ENCODE assay signal across 15 mouse cellular contexts in the genomic region with DNA sequence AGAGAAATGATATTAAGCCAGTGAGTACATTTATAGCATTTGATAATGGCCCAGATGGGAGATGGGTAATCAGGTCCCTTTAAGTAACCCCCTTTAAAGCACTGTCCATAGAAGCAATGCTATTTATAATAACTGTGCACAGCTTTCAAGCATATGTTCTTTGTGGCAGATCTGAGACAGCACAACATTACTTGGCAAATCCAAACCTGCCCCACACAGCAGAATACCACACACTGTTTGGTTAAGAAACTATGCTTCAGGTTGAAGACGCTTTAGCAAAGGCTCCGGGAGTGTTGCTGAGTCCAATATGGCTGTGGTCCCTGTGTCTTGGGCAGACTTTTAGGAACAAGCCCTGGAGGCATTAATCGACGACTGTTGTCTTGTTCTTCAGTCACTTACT.
DNase-seq lines count a peak whose midpoint lies in the region.
"Had no signal": no experiment of that assay in that cellular context is flagged by ENCODE, and none has a peak within 500 bp of the region (broad histone marks: within the 10 kb centered on the region; RNA-seq: fewer than 3 reads in every experiment).

No protein-coding gene starts in this region.

- intact Hi-C loops in left cerebral cortex, postnatal 25 days (cut with DNase I) = no loop called here
- intact Hi-C loops in left cerebral cortex, postnatal 10 days (cut with DNase I) = no loop called here

- DNase-seq in frontal cortex, adult 2 months (ENCODE audit: extremely low spot score in 1 of 2, low spot score in 1 of 2) = peak; percentile 45 to 52
- DNase-seq in frontal cortex, postnatal 10 days (ENCODE audit: low spot score in 2 of 2) = no peak
- peak; percentile 37 to 79 for DNase-seq in left cerebral cortex, postnatal 25 days (ENCODE audit: low spot score in 2 of 2)
- DNase-seq in left cerebral cortex, postnatal 10 days (ENCODE audit: extremely low spot score in 1 of 2, low spot score in 2 of 2) = no peak
- peak; percentile 65 for DNase-seq in brain, adult 2 months (ENCODE audit: low read depth, low spot score)
- peak; percentile 26 to 56 for DNase-seq in right cerebral cortex, postnatal 36 days (ENCODE audit: low spot score in 2 of 2)
- DNase-seq in kidney, postnatal 25 days = no peak
- DNase-seq: adrenal gland, postnatal 14 days; cerebellum, adult 18-20 months; cerebellum, adult 9-11 months; cerebellum, postnatal 36 days; gastrocnemius, adult 2 months; gastrocnemius, postnatal 36 days; heart, adult 11 months; heart, postnatal 36 days had no signal

Comparison
In these comparisons a context has a peak if more than half of its experiments do, and no peak if none do; other contexts are left out.
1. DNase-seq: peak in frontal cortex, adult 2 months (2 of 2), left cerebral cortex, postnatal 25 days (2 of 2), brain, adult 2 months (single experiment) and right cerebral cortex, postnatal 36 days (2 of 2); none in frontal cortex, postnatal 10 days (0 of 2), left cerebral cortex, postnatal 10 days (0 of 2) and kidney, postnatal 25 days (0 of 2).